Mouse (Mus musculus) ES-E14 (cell line): ENCODE measurements around the gene E130309D02Rik. TPM values are rescaled to one million over a fixed set of nuclear protein-coding genes. Genes with fewer than 3 reads are reported as not detected.

Source experiments
- DNase-seq: peaks from one replicate; pipeline ENCODE4 v3.0.0-alpha.2; 2013; ENCODE audit warnings: low read depth, low spot score
- H3K27ac ChIP-seq: 2 replicates; pipeline ENCODE4 v1.5.1; 2012; ENCODE audit warnings: low read depth, mild to moderate bottlenecking, low read length, moderate library complexity, mixed read lengths; ENCODE audit not compliant: poor library complexity, insufficient read depth, severe bottlenecking
- H3K36me3 ChIP-seq: 2 replicates; pipeline ENCODE4 v1.6.1; 2012; ENCODE audit warnings: mild to moderate bottlenecking, low read length, moderate library complexity, mixed read lengths; ENCODE audit not compliant: control insufficient read depth, poor library complexity, insufficient read depth, severe bottlenecking
- H3K4me1 ChIP-seq, 2 experiments: fragments of 150-350 bp in 1 of 2; sonication (generic) in 1 of 2; 2 replicates each; pipeline ENCODE4 v1.6.1; 2012; ENCODE audit warnings: low read length in 2 of 2, mild to moderate bottlenecking in 1 of 2, mixed read lengths in 1 of 2; ENCODE audit not compliant: control insufficient read depth in 2 of 2, insufficient read depth in 2 of 2, poor library complexity in 1 of 2
- H3K4me3 ChIP-seq, 2 experiments: fragments of 150-350 bp in 1 of 2; sonication (generic) in 1 of 2; 2 replicates each; pipeline ENCODE4 v1.5.1; 2012; ENCODE audit warnings: low read length in 2 of 2, low read depth in 1 of 2, mild to moderate bottlenecking in 1 of 2, mixed read lengths in 1 of 2; ENCODE audit not compliant: insufficient read depth in 1 of 2, poor library complexity in 1 of 2, severe bottlenecking in 1 of 2
- H3K9ac ChIP-seq: 2 replicates; pipeline ENCODE4 v1.6.1; 2012; ENCODE audit warnings: low read depth, mild to moderate bottlenecking, low read length, mixed read lengths; ENCODE audit not compliant: poor library complexity, insufficient read depth, severe bottlenecking
- H3K9me3 ChIP-seq: fragments of 150-350 bp; sonication (generic); 2 replicates; pipeline ENCODE4 v1.6.1; 2012; ENCODE audit warnings: low read depth, mild to moderate bottlenecking, low read length; ENCODE audit not compliant: control insufficient read depth, insufficient read depth
- CHD2 ChIP-seq: IDR thresholded peaks from 2 replicates; pipeline ENCODE4 v1.6.1; 2014; ENCODE audit warnings: mild to moderate bottlenecking, low read depth, low read length, inconsistent platforms
- HCFC1 ChIP-seq: IDR thresholded peaks from 2 replicates; pipeline ENCODE4 v1.6.1; 2012; ENCODE audit warnings: low read length, inconsistent platforms, borderline replicate concordance; ENCODE audit not compliant: insufficient read depth
- MAFK ChIP-seq: IDR thresholded peaks from 2 replicates; pipeline ENCODE4 v1.6.1; 2014; ENCODE audit warnings: mild to moderate bottlenecking, low read depth, low read length, inconsistent platforms; ENCODE audit not compliant: insufficient read depth
- ZC3H11A ChIP-seq: IDR thresholded peaks from 2 replicates; pipeline ENCODE4 v1.6.1; 2012; ENCODE audit warnings: low read depth, mild to moderate bottlenecking, inconsistent platforms, low read length, borderline replicate concordance
- ZNF384 ChIP-seq: IDR thresholded peaks from 2 replicates; pipeline ENCODE4 v1.6.1; 2012; ENCODE audit warnings: low read depth, low read length, inconsistent platforms
- in situ Hi-C, 2 experiments: fragments of 600-800 bp; cut with MboI; formaldehyde crosslinking; loops; one replicate each; pipeline ENCODE4 v1.15.1; 2025; ENCODE audit warnings: low sequenced_read_pairs in 2 of 2, inconsistent platforms in 1 of 2; ENCODE audit not compliant: unreplicated experiment in 2 of 2
- total RNA-seq: library from RNA; depleted of rRNA; stranded (reverse); fragments of 300-350 nt; gene quantifications from 2 replicates; pipeline ENCODE4 v1.2.3, GENCODE M21; 2012

Gene E130309D02Rik
- total RNA-seq, 1 experiment: 17.9 TPM

DNA sequence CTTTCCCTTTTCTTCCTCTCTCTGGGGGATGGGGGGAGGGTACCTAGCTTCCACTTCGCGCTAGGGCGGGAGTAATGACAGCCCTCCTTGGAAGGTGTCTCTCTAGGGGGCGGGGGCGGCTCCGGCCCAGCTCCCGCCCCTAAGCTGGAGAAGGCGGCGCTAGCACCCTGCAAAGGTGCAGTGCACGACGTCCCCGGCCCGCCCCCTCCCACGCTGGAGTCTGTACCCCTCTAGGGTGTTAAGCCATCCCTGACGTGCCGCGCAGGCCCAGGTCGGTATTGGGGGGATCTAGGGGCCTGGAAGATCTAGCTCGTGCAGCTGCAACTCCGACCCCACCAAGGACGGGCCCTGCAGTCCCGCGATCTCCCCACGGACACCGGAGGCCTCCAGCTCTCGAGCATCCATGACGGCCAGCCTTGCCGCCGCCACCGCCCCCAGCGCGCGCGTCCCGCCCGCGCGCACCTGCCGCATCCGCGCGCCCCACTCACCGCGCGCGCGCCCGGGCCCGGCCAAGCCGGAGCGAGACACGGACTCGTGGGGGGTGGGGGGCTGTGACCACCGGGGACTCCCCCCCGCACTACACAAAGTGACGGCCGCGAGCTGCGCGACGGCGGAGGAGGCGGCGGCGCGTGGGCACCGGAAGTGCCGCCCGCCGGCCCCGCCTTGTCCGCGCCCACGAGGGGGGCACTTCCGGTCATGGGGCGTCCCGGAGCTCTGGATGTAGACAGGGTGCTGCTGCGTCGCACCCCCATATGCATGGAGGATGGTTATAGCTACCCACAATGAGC, 45.6 kb downstream of the E130309D02Rik start, which contains the start of gene Zfp316:
Gene Zfp316, minus strand, starts transcription at position 660 of the 788 bp plus-strand sequence.
- DNase-seq: peak; percentile 40
- H3K36me3 ChIP-seq: no peaks in the 10 kb centered on the region
- H3K4me3 ChIP-seq: peak within 1 kb of the TSS; percentile 74 to 78
- no peak within 1 kb of the TSS; the same call in 1 of the 2 replicates for H3K27ac ChIP-seq
- peaks cover 0 to 9% of the 10 kb centered on the region in 2 experiments; a peak in 1 of 4 replicates for H3K4me1 ChIP-seq
- TF ChIP-seq CHD2 (no peak), ZNF384 (no peak), HCFC1 (no peak), MAFK (no peak), ZC3H11A (no peak)
- in situ Hi-C loops: no loop called here
- H3K9me3 ChIP-seq: no peaks in the 10 kb centered on the region
- peak within 1 kb of the TSS; percentile 70 for H3K9ac ChIP-seq

DNA sequence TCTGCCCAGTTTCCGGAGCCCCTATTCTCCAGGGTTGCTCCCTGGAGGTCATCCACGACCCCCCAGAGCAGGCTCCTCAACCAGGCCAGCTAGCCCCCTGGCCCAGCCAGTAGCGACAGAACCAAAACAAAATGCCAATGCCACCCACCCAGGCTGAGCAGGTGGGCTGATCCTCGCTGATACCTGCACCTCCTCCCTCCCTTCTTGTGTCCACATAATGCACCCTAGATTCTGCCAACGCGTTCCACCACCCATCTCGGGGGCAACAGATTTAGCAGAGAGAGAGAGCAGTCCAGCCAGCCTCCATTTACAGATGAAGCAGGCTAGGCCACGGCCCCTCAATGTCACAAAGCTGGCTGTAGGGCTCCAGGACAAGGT, 46.2 kb downstream of the E130309D02Rik start:
- in situ Hi-C loops: no loop called here
- H3K9ac ChIP-seq: no peak overlapping the region
- H3K27ac ChIP-seq: no peak overlapping the region; the same call in 1 of the 2 replicates
- no peak for TF ChIP-seq CHD2
- TF ChIP-seq MAFK: no peak
- TF ChIP-seq ZNF384: no peak
- TF ChIP-seq ZC3H11A: no peak
- TF ChIP-seq HCFC1: no peak
- H3K4me1 ChIP-seq: peaks cover 0 to 9% of the 10 kb centered on the region in 2 experiments; a peak in 1 of 4 replicates
- H3K36me3 ChIP-seq: no peaks in the 10 kb centered on the region
- DNase-seq: no peak
- H3K4me3 ChIP-seq: peak overlapping the region; percentile 74 to 78; a peak in 2 of 4 replicates
- H3K9me3 ChIP-seq: no peaks in the 10 kb centered on the region

DNA sequence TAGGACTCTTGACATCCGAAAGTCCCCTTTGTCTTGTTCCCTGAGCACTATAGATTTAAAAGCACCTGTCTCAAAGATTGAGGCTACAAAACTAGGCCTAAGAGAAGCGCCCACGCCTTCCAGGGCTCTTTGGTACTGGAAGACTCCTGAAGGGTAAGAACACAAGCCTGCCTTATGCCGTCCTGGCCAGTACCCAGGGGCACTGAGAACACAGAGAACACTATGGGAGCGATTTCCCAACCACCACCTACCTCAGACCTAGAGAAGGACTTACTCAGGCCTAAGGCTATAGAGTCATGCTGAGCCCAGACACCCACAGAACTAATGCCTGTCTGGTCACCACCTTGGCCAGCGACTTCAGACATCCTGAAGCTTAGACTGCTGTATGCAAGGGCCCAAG, 48.4 kb downstream of the E130309D02Rik start:
- Histone ChIP-seq H3K9ac (no peak overlapping the region), H3K27ac (no peak overlapping the region), H3K4me1 (peaks cover 0 to 9% of the 10 kb centered on the region in 2 experiments; a peak in 1 of 4 replicates), H3K36me3 (no peaks in the 10 kb centered on the region), H3K9me3 (no peaks in the 10 kb centered on the region), H3K4me3 (no peak overlapping the region)
- no peak for TF ChIP-seq ZC3H11A
- no peak for TF ChIP-seq HCFC1
- no peak for TF ChIP-seq ZNF384
- no peak for TF ChIP-seq MAFK
- no peak for TF ChIP-seq CHD2
- DNase-seq: no peak
- in situ Hi-C loops: no loop called here

DNA sequence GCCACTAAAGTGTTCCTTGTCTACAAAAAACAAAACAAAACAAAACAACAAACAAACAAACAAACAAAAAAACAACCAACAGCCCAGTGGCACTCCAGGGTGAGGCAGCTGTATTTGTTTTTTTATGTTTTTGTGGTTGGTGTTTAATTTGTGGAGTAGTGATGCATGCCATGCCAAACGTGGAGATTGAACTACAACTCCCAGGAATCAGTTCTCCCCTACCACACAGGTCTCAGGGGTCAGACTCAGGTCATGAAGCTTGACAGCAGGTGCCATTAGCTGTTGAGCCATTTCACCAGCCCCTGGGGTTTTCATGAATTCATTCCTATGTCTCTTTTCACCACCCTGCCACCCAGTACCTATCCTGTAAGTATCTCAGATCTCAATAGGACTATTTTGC, 49.8 kb downstream of the E130309D02Rik start:
- H3K9me3 ChIP-seq: no peaks in the 10 kb centered on the region
- no peak overlapping the region for H3K4me3 ChIP-seq
- DNase-seq: no peak
- no peaks in the 10 kb centered on the region for H3K36me3 ChIP-seq
- H3K4me1 ChIP-seq: peaks cover 0 to 9% of the 10 kb centered on the region in 2 experiments; a peak in 1 of 4 replicates
- no peak overlapping the region for H3K27ac ChIP-seq
- in situ Hi-C loops: no loop called here
- H3K9ac ChIP-seq: no peak overlapping the region
- TF ChIP-seq MAFK: no peak
- no peak for TF ChIP-seq CHD2
- TF ChIP-seq ZC3H11A: no peak
- TF ChIP-seq HCFC1: peak; percentile 76
- no peak for TF ChIP-seq ZNF384
